ENCODE assay signal across 12 mouse cellular contexts in genomic region chr17:87300340-87300739, GRCm38 (mm10).
"Had no signal": no experiment of that assay in that cellular context is flagged by ENCODE, and none has a peak within 500 bp of the region (broad histone marks: within the 10 kb centered on the region; RNA-seq: fewer than 3 reads in every experiment).

No protein-coding gene starts in this region.

- DNase-seq: kidney, adult 18-20 months; kidney, postnatal 25 days; liver, embryonic 13.5 days; lung, adult 2 months; lung, postnatal 14 days; lung, postnatal 4 days; midbrain, embryonic 14.5 days; thymus, adult 18-20 months; thymus, postnatal 14 days had no signal

- H3K4me3 ChIP-seq: limb, embryonic 10.5 days; limb, embryonic 13.5 days; liver, embryonic 13.5 days had no signal

- H3K27me3 ChIP-seq: limb, embryonic 13.5 days; liver, embryonic 13.5 days had no signal

- H3K27ac ChIP-seq: kidney, postnatal 0 days; limb, embryonic 10.5 days; limb, embryonic 13.5 days; liver, embryonic 13.5 days had no signal

- H3K36me3 ChIP-seq: limb, embryonic 10.5 days; limb, embryonic 13.5 days had no signal
